Mouse (Mus musculus): ENCODE measurements at regions not wholly inside any gene's neighbourhood (a gene's known extent, or its start where the extent isn't known, plus 50 kb on each side); places are given as distances from the start of the nearest gene placed in this dataset.

DNA sequence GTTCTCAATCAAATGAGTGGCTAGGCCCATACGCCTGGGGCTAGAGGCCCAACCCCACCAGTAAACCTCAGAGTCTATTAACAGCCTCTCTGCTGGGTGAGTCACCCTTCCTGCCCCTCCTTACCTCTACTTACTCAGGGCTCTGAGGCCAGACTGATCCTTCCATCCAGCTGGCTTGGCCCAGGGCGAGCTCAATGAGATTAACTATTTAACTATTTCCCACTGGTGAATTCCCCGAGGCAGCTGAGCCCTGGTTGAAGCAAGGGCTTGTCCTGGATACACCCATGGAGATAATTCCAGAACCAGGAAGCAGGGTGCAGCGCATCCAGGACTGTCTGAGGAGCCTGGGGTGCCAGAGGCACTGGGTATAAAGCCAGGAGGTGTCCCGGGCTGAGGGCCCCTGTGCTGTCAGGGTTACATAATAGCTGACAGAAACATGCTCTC, 74.6 kb upstream of the Mrps10 start:
- TF ChIP-seq CTCF (IDR thresholded peaks at IDR 0.05; ENCODE audit: low read depth, low read length) = no peak
- TF ChIP-seq POLR2A (IDR thresholded peaks at IDR 0.05; ENCODE audit: extremely low read depth, insufficient read depth, low read length) = no peak

Measured in liver, adult 2 months (tissue).